Mouse (Mus musculus) G1E (cell line): Measurements from ENCODE around the gene Csf3. TPM values are rescaled to one million over a fixed set of nuclear protein-coding genes. Genes with fewer than 3 reads are reported as not detected.

Experiments used
- ATAC-seq: 2 replicates; pipeline ENCODE4 v1.8.0; 2016; ENCODE audit warnings: mild to moderate bottlenecking; ENCODE audit not compliant: insufficient number of reproducible peaks, poor library complexity, low FRiP score, severe bottlenecking; ENCODE audit errors: extremely low read depth
- DNase-seq: peaks from one replicate; pipeline ENCODE4 v3.0.0; 2012; ENCODE audit warnings: low spot score
- H3K27me3 ChIP-seq: 2 replicates; pipeline ENCODE4 v1.6.1; 2012; ENCODE audit warnings: mild to moderate bottlenecking, low read length, inconsistent platforms; ENCODE audit not compliant: insufficient read depth
- H3K36me3 ChIP-seq: replicated peaks from 2 replicates; pipeline ENCODE3; 2012; ENCODE audit warnings: mild to moderate bottlenecking, inconsistent platforms
- H3K4me1 ChIP-seq: 2 replicates; pipeline ENCODE4 v1.6.1; 2012; ENCODE audit warnings: low read depth, low read length, inconsistent platforms, mixed read lengths; ENCODE audit not compliant: insufficient read depth
- H3K4me3 ChIP-seq: 2 replicates; pipeline ENCODE4 v1.5.1; 2012; ENCODE audit warnings: low read depth, mild to moderate bottlenecking, inconsistent platforms, low read length, moderate library complexity, mixed read lengths
- H3K9me3 ChIP-seq: replicated peaks from 2 replicates; pipeline ENCODE4 v1.6.1; 2012; ENCODE audit warnings: inconsistent platforms
- CTCF ChIP-seq: IDR thresholded peaks from 2 replicates; pipeline ENCODE4 v1.5.1; 2012; ENCODE audit warnings: low read depth, low read length, inconsistent platforms, mixed read lengths
- GATA1 ChIP-seq: IDR thresholded peaks from 2 replicates; pipeline ENCODE4 v1.6.1; 2012; ENCODE audit warnings: borderline replicate concordance, low read length, inconsistent platforms, mixed read lengths
- GATA2 ChIP-seq: IDR thresholded peaks from 2 replicates; pipeline ENCODE4 v1.6.1; 2012; ENCODE audit warnings: low read depth, low read length, inconsistent platforms, borderline replicate concordance
- POLR2AphosphoS5 ChIP-seq: IDR thresholded peaks from 2 replicates; pipeline ENCODE4 v1.6.1; 2012; ENCODE audit warnings: low read depth, low read length, inconsistent platforms; ENCODE audit not compliant: insufficient replicate concordance
- TAL1 ChIP-seq: conservative IDR thresholded peaks from 2 replicates; pipeline ENCODE4 v1.6.1; 2012; ENCODE audit warnings: low read depth, low read length, inconsistent platforms, mixed read lengths
- polyA plus RNA-seq: library from polyadenylated mRNA; stranded (reverse); fragments of >175 nt; gene quantifications from 2 replicates; pipeline ENCODE4 v1.2.3, GENCODE M21; 2012
- total RNA-seq, 2 experiments: library from RNA; stranded (forward) in 1 of 2; stranded (reverse) in 1 of 2; fragments of 200-1000 nt in 1 of 2; fragments of >200 nt in 1 of 2; fragmentation: Nextera tagmentation in 1 of 2; gene quantifications; 2 replicates each; pipeline ENCODE4 v1.2.3; 2014 to 2017

Csf3 gene
- total and polyA plus RNA-seq, 3 experiments = 0.27 TPM; not detected in 2

DNA sequence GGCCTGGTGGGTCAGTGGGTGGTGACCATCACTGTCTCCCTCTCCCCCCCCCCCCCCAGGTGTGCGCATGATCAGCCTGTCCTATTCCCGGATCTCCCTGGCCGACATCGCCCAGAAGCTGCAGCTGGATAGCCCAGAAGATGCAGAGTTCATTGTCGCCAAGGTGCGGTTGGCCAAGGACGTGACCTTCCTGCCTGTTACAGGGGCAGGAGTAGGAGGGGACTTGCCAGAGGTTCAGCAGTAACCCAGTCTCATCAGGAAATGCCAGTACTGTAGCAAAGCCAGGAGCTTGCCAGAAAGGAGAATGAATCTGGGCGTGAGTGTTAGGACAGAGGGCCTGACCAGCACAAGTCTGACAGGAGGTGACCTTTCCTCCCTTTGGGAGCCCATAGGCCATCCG, 7.3 kb upstream of the Csf3 start:
- peaks cover 86% of the 10 kb centered on the region for H3K36me3 ChIP-seq
- TF ChIP-seq POLR2AphosphoS5 (no peak), GATA1 (no peak), GATA2 (no peak), TAL1 (no peak), CTCF (no peak)
- H3K4me1 ChIP-seq = peaks cover 20% of the 10 kb centered on the region
- H3K27me3 ChIP-seq = no peaks in the 10 kb centered on the region
- ATAC-seq = no peak
- DNase-seq = no peak
- no peaks in the 10 kb centered on the region for H3K9me3 ChIP-seq
- H3K4me3 ChIP-seq = no peak overlapping the region

DNA sequence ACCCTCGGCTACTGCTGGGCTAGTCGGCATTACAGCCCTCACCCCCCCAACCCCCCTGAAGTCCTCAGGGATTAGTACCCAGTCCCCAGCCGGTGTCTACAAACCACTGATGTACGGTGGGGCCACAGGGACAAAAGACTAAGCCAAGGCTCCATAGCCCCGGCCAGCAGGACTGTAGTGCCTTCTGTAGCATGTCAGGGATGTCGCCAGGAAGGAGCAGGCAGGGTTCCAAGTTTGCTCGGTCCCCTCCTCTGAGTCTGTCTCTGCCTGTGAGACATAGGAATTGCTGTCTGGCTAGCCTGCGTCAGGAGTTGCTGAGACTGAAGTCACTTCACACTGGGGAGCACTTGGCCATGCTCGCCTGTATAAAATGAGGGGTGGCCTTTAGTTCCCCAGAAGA, 6.8 kb upstream of the Csf3 start:
- peaks cover 82% of the 10 kb centered on the region for H3K36me3 ChIP-seq
- no peaks in the 10 kb centered on the region for H3K9me3 ChIP-seq
- no peak for DNase-seq
- H3K4me3 ChIP-seq = no peak overlapping the region
- no peaks in the 10 kb centered on the region; the same call in 1 of the 2 replicates for H3K27me3 ChIP-seq
- peaks cover 20% of the 10 kb centered on the region for H3K4me1 ChIP-seq
- TF ChIP-seq CTCF (no peak), POLR2AphosphoS5 (no peak), GATA1 (no peak), TAL1 (no peak), GATA2 (no peak)
- no peak for ATAC-seq

DNA sequence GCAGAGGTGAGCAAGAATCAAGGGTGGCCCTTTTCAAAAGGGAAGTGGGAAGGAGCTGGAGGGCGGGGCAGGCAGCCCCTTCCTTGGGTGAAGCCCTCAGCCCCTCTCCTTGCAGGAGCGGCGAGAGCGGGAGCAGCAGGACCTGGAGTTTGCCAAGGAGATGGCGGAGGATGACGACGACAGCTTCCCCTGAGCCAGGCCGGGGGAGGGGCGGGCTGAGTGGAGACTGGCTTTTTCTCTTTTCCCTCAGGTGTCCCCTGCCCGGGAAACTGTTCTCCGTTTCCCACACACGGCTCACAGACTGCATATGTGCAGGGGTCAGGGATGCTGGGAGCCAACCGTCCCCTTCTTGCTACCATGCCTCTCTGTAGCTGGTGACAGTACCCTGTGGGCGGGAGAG, 5.7 kb upstream of the Csf3 start:
- no peak for TF ChIP-seq TAL1
- TF ChIP-seq GATA1 = no peak
- TF ChIP-seq GATA2 = no peak
- no peak for TF ChIP-seq CTCF
- no peak for TF ChIP-seq POLR2AphosphoS5
- ATAC-seq (no peak), DNase-seq (no peak)
- H3K36me3 ChIP-seq = peaks cover 71% of the 10 kb centered on the region
- H3K27me3 ChIP-seq = peaks cover 3% of the 10 kb centered on the region
- no peaks in the 10 kb centered on the region for H3K9me3 ChIP-seq
- H3K4me1 ChIP-seq = peaks cover 22% of the 10 kb centered on the region
- no peak overlapping the region for H3K4me3 ChIP-seq

DNA sequence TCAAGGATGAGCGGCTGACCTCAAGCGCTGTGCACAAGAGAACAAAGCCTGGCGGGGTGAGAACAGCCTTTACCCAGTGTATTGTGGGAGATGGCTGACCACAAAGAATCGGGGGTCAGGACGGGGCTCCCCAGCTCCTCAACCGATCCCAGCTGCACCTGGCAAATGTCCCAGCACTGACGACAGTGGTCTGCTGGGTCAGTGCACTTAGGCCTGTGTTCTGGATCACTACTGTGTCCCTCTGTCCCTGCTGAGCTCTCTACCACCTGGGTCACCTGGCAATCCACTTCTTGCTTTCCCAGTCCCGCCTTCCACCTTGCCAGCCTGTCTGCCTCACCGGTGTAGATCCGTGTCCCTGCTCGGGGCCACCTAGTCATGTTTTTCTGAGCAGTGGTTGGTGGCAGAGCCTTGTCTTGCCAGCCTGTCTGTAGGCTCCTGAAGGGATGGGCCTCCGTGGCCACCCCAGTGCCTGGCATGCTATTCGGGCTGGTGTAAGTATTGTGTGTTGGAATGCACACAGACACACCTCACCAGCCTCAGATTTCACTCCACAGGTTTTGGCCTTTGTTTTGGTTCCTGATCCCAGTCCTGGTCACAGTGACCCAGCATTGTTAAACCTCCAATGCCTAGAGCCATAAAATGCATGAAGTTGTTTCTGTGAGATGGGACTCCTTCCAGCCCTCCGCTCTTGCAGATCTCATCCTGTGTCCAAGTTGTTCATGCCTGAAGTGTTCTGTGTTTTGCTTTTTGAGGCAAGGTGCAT, 4.4 kb upstream of the Csf3 start:
- ATAC-seq = no peak

DNA sequence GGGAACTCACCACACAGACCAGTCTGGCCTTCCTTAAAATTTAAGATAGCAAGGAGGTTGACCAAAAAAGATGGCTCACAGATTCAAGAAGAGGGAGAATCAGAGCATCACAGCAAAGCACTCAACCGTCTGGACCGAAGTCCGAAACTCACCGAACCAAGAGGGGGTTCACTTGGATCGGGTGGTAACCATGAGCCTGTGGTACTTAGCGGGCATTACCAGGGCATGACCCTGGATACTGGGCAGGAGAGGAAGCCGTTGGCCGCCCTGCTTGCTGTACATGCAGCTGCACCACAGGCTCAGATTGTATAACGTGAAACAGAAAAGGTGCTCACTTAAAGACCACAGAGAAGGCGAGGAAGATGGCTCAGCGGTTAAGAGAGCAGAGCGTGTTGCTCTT, 3.8 kb upstream of the Csf3 start:
- DNase-seq (no peak), ATAC-seq (no peak)
- Histone ChIP-seq H3K36me3 (peaks cover 53% of the 10 kb centered on the region), H3K27me3 (peaks cover 20% of the 10 kb centered on the region), H3K4me3 (no peak overlapping the region), H3K4me1 (peaks cover 16% of the 10 kb centered on the region), H3K9me3 (no peaks in the 10 kb centered on the region)
- TF ChIP-seq POLR2AphosphoS5 (no peak), CTCF (no peak), GATA1 (no peak), GATA2 (no peak), TAL1 (no peak)

More for the DNA sequence above, 4.4 kb upstream of the Csf3 start:
- H3K27me3 ChIP-seq = peaks cover 14% of the 10 kb centered on the region
- no peaks in the 10 kb centered on the region for H3K9me3 ChIP-seq
- peaks cover 20% of the 10 kb centered on the region for H3K4me1 ChIP-seq
- TF ChIP-seq TAL1 (no peak), GATA2 (no peak), GATA1 (no peak), CTCF (no peak), POLR2AphosphoS5 (no peak)
- peaks cover 59% of the 10 kb centered on the region for H3K36me3 ChIP-seq
- H3K4me3 ChIP-seq = no peak overlapping the region
- no peak for DNase-seq

DNA sequence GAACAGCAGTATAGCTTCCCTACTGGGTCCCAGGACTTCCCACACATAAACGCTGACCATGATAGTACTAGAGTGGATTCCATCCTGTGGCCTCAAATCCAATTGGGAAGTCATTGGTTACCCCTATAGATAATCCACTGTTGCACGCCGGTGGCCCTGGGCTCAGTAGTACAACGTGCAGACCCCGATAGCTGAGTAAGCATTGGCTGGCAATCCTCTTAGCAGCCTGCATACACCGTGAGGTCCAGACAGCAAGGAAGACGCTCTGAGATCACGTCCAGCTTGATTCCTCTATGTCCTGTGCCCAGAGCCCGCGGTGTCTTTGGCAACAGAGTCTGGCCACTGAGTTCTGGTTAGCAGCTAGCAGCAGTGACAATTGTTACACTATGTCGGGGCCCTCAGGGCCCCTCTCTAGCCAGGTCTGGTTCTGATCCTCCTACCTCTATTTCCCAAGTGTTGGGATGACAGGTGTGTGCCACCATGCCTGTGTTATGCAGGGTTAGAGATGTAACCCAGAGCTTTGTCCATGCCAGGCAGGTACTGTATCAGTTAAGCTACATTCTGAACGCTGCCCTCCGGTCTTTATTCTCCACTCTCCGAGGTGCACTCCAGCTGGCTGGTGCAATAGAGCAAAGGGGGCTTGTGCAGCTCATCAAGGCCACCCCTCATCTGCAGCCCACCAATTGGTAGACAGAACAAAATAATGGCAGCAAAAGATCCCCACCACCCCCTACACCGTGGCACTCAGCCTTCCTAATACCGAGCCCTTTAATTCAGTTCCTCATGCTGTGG, 2.0 kb upstream of the Csf3 start:
- Histone ChIP-seq H3K4me3 (no peak overlapping the region), H3K27me3 (peaks cover 25% of the 10 kb centered on the region), H3K4me1 (peaks cover 16% of the 10 kb centered on the region), H3K9me3 (no peaks in the 10 kb centered on the region), H3K36me3 (peaks cover 42% of the 10 kb centered on the region)
- ATAC-seq (no peak), DNase-seq (no peak)
- TF ChIP-seq TAL1 (no peak), POLR2AphosphoS5 (no peak), CTCF (no peak), GATA1 (no peak), GATA2 (no peak)
